Mouse (Mus musculus) CH12.LX (cell line): ENCODE measurements around the gene Plac8. TPM values are rescaled to one million over a fixed set of nuclear protein-coding genes. Genes with fewer than 3 reads are reported as not detected.

ENCODE experiments used
- DNase-seq: peaks from one replicate; pipeline ENCODE4 v3.0.0-alpha.2; 2013; ENCODE audit errors: extremely low read depth
- H3K27ac ChIP-seq: 2 replicates; pipeline ENCODE4 v1.5.1; 2012; ENCODE audit warnings: low read depth, mild to moderate bottlenecking, control low read depth, moderate library complexity; ENCODE audit not compliant: insufficient read depth
- H3K27me3 ChIP-seq: replicated peaks from 2 replicates; pipeline ENCODE3; 2012; ENCODE audit warnings: inconsistent platforms
- H3K36me3 ChIP-seq, 2 experiments: replicated peaks in 1 of 2; 2 replicates each; pipeline versions ENCODE3 to v1.6.1; 2012; ENCODE audit warnings: inconsistent platforms in 1 of 2, low read length in 1 of 2, mild to moderate bottlenecking in 1 of 2, mixed read lengths in 1 of 2, moderate library complexity in 1 of 2; ENCODE audit not compliant: control insufficient read depth in 1 of 2, insufficient read depth in 1 of 2
- H3K4me1 ChIP-seq, 2 experiments: 2 replicates each; pipeline ENCODE4 v1.6.1; 2012; ENCODE audit warnings: inconsistent platforms in 1 of 2, moderate library complexity in 1 of 2; ENCODE audit not compliant: insufficient read depth in 2 of 2, control insufficient read depth in 1 of 2
- H3K4me2 ChIP-seq: 2 replicates; pipeline ENCODE4 v1.6.1; 2012; ENCODE audit warnings: low read depth, mild to moderate bottlenecking, control low read depth; ENCODE audit not compliant: poor library complexity, insufficient read depth, severe bottlenecking
- H3K4me3 ChIP-seq, 3 experiments: fragments of 150-350 bp in 1 of 3; sonication (generic) in 1 of 3; replicated peaks in 1 of 3; 2 replicates each; pipeline versions ENCODE3 to v1.5.1; 2011 to 2012; ENCODE audit warnings: low read depth in 2 of 3, low read length in 2 of 3, mild to moderate bottlenecking in 2 of 3, moderate library complexity in 2 of 3, control low read depth in 1 of 3, improper control_type of control experiment in 1 of 3, inconsistent platforms in 1 of 3, mixed read lengths in 1 of 3; ENCODE audit not compliant: poor library complexity in 1 of 3
- H3K79me2 ChIP-seq: replicated peaks from 2 replicates; pipeline ENCODE4 v1.6.1; 2012; ENCODE audit warnings: mild to moderate bottlenecking, moderate library complexity; ENCODE audit not compliant: control insufficient read depth, poor library complexity, insufficient read depth, severe bottlenecking; ENCODE audit errors: extremely low read depth
- H3K9ac ChIP-seq: 2 replicates; pipeline ENCODE4 v1.6.1; 2012; ENCODE audit warnings: low read depth, mild to moderate bottlenecking, control low read depth, moderate library complexity; ENCODE audit not compliant: insufficient read depth
- H3K9me3 ChIP-seq: replicated peaks from 2 replicates; pipeline ENCODE3; 2012; ENCODE audit warnings: low read length, inconsistent platforms, mixed read lengths
- CHD2 ChIP-seq: IDR thresholded peaks from 2 replicates; pipeline ENCODE4 v1.6.1; 2011; ENCODE audit warnings: low read length, improper control_type of control experiment
- E2F4 ChIP-seq: IDR thresholded peaks from 2 replicates; pipeline ENCODE4 v1.6.1; 2011; ENCODE audit warnings: low read depth, low read length, improper control_type of control experiment; ENCODE audit not compliant: insufficient replicate concordance
- ELF1 ChIP-seq: IDR thresholded peaks from 2 replicates; pipeline ENCODE4 v1.6.1; 2014; ENCODE audit warnings: low read depth, mild to moderate bottlenecking, inconsistent platforms, low read length, improper control_type of control experiment
- GABPA ChIP-seq: IDR thresholded peaks from 2 replicates; pipeline ENCODE4 v1.6.1; 2012; ENCODE audit warnings: low read depth, low read length, improper control_type of control experiment, inconsistent platforms; ENCODE audit not compliant: insufficient replicate concordance
- IRF4 ChIP-seq: IDR thresholded peaks from 2 replicates; pipeline ENCODE4 v1.6.1; 2014; ENCODE audit warnings: low read depth, mild to moderate bottlenecking, inconsistent platforms, low read length, improper control_type of control experiment
- JUN ChIP-seq: IDR thresholded peaks from 2 replicates; pipeline ENCODE4 v1.6.1; 2011; ENCODE audit warnings: low read depth, mild to moderate bottlenecking, low read length, improper control_type of control experiment, moderate library complexity; ENCODE audit not compliant: insufficient read depth
- MAX ChIP-seq: IDR thresholded peaks from 2 replicates; pipeline ENCODE4 v1.6.1; 2011; ENCODE audit warnings: low read length, improper control_type of control experiment
- MAZ ChIP-seq: IDR thresholded peaks from 2 replicates; pipeline ENCODE4 v1.6.1; 2012; ENCODE audit warnings: low read depth, mild to moderate bottlenecking, inconsistent platforms, low read length, improper control_type of control experiment, moderate library complexity
- MXI1 ChIP-seq: IDR thresholded peaks from 2 replicates; pipeline ENCODE4 v1.6.1; 2011; ENCODE audit warnings: mild to moderate bottlenecking, low read depth, low read length, improper control_type of control experiment
- MYC ChIP-seq: IDR thresholded peaks from 2 replicates; pipeline ENCODE4 v1.6.1; 2011; ENCODE audit warnings: low read depth, mild to moderate bottlenecking, improper control_type of control experiment, low read length
- NELFE ChIP-seq: IDR thresholded peaks from 2 replicates; pipeline ENCODE4 v1.6.1; 2011; ENCODE audit warnings: low read depth, low read length, improper control_type of control experiment
- POLR2A ChIP-seq: IDR thresholded peaks from 2 replicates; pipeline ENCODE4 v1.6.1; 2011; ENCODE audit warnings: low read depth, mild to moderate bottlenecking, improper control_type of control experiment, low read length
- POLR2AphosphoS2 ChIP-seq: IDR thresholded peaks from 2 replicates; pipeline ENCODE4 v1.6.1; 2011; ENCODE audit warnings: low read depth, low read length, improper control_type of control experiment
- SIN3A ChIP-seq: IDR thresholded peaks from 2 replicates; pipeline ENCODE4 v1.6.1; 2012; ENCODE audit warnings: low read length, improper control_type of control experiment, inconsistent platforms
- SMC3 ChIP-seq: IDR thresholded peaks from 2 replicates; pipeline ENCODE4 v1.6.1; 2011; ENCODE audit warnings: low read depth, low read length, improper control_type of control experiment
- TBP ChIP-seq: conservative IDR thresholded peaks from 2 replicates; pipeline ENCODE4 v1.6.1; 2011; ENCODE audit warnings: low read depth, low read length, improper control_type of control experiment
- USF1 ChIP-seq: IDR thresholded peaks from 2 replicates; pipeline ENCODE4 v1.6.1; 2014; ENCODE audit warnings: low read depth, mild to moderate bottlenecking, inconsistent platforms, low read length, improper control_type of control experiment
- ZC3H11A ChIP-seq: IDR thresholded peaks from 2 replicates; pipeline ENCODE4 v1.6.1; 2012; ENCODE audit warnings: low read depth, mild to moderate bottlenecking, inconsistent platforms, low read length, improper control_type of control experiment
- ZMIZ1 ChIP-seq: IDR thresholded peaks from 2 replicates; pipeline ENCODE4 v1.6.1; 2012; ENCODE audit warnings: low read depth, mild to moderate bottlenecking, inconsistent platforms, low read length, improper control_type of control experiment
- dilution Hi-C: fragments of 300-500 bp; cut with MboI; formaldehyde crosslinking; loops from 2 replicates; pipeline ENCODE4 v1.14.3; 2020; ENCODE audit warnings: low sequenced_read_pairs; ENCODE audit not compliant: extremely low pct_unique_long_range_greater_than_20kb, extremely low pct_ligation_motif_present
- in situ Hi-C: fragments of 300-500 bp; cut with MboI; formaldehyde crosslinking; loops from 3 replicates; pipeline ENCODE4 v1.14.3; 2019; ENCODE audit warnings: low sequenced_read_pairs, low pct_ligation_motif_present, low pct_unique_long_range_greater_than_20kb, mixed read lengths
- polyA plus RNA-seq: library from polyadenylated mRNA; unstranded; fragments of >175 nt; gene quantifications from 2 replicates; pipeline ENCODE4 v1.2.1, GENCODE M21; 2012; ENCODE audit warnings: low read depth; ENCODE audit not compliant: insufficient read length
- total RNA-seq, 2 experiments: library from RNA; depleted of rRNA; stranded (reverse); fragments of 300-350 nt in 1 of 2; fragments of >200 nt in 1 of 2; gene quantifications; 2 replicates each; pipeline ENCODE4 v1.2.3; 2012 to 2014

The Plac8 gene
- total and polyA plus RNA-seq, 3 experiments: 64.3 to 258 (median 161) TPM

GRCm38 (mm10) chr5:100607090-100607762, 35.2 kb upstream of the Plac8 start:
- H3K27ac ChIP-seq: no peak overlapping the region
- H3K27me3 ChIP-seq: no peaks in the 10 kb centered on the region
- H3K4me3 ChIP-seq: no peak overlapping the region
- no peak overlapping the region for H3K4me2 ChIP-seq
- no peaks in the 10 kb centered on the region for H3K9me3 ChIP-seq
- DNase-seq: no peak
- no peaks in the 10 kb centered on the region for H3K79me2 ChIP-seq
- in situ Hi-C loops (no loop called here), dilution Hi-C loops (no loop called here)
- TF ChIP-seq MAX: no peak
- TF ChIP-seq JUN: no peak
- no peak for TF ChIP-seq ZC3H11A
- 0 out of 2 replicates have a peak, but pooled peaks have one; percentile 18 for TF ChIP-seq MYC
- TF ChIP-seq TBP: no peak
- H3K9ac ChIP-seq: no peak overlapping the region
- peaks cover 5 to 19% of the 10 kb centered on the region in 2 experiments; a peak in 2 of 4 replicates for H3K4me1 ChIP-seq
- H3K36me3 ChIP-seq: no peaks in the 10 kb centered on the region

- TF ChIP-seq ZC3H11A: no peak
- H3K9ac ChIP-seq: no peak overlapping the region
These were observed 33.8 kb upstream of the Plac8 start for GRCm38 (mm10) chr5:100605828-100606229.

DNA sequence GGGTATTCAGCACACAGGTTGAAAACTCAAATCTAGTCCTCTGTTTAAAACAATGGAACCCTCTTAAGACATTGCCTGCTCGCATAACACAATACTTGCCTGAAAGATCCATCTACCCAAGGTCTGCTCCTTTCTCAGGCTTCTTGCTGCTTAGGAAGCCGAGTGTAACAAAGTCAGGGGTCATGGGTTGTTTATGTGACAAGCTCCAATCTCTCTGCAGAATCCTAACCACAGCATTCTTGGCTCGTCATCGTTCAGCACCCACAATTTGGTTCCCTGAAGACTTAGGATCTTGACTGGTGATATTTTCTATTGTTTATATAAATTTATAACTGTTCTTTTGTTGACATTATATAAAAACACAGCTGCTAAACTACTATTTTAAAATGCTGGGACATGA, 32.0 kb upstream of the Plac8 start:
- peaks cover 9 to 45% of the 10 kb centered on the region in 2 experiments; a peak in 3 of 4 replicates for H3K4me1 ChIP-seq
- H3K27ac ChIP-seq: no peak overlapping the region
- H3K36me3 ChIP-seq: no peaks in the 10 kb centered on the region
- TF ChIP-seq SMC3: no peak
- TF ChIP-seq MAZ: no peak
- no peak for TF ChIP-seq SIN3A
- TF ChIP-seq CHD2: no peak
- no peak for TF ChIP-seq ELF1
- no peak for TF ChIP-seq MYC
- TF ChIP-seq ZC3H11A: no peak
- TF ChIP-seq ZMIZ1: no peak
- TF ChIP-seq MXI1: no peak
- no peak for TF ChIP-seq USF1
- no peak for TF ChIP-seq E2F4
- TF ChIP-seq JUN: no peak
- no peak for TF ChIP-seq POLR2A
- TF ChIP-seq POLR2AphosphoS2: no peak
- TF ChIP-seq IRF4: no peak
- no peak for TF ChIP-seq GABPA
- no peak for TF ChIP-seq NELFE
- dilution Hi-C loops: no loop called here
- H3K27me3 ChIP-seq: no peaks in the 10 kb centered on the region
- no peaks in the 10 kb centered on the region for H3K9me3 ChIP-seq
- DNase-seq: no peak
- in situ Hi-C loops: no loop called here
- H3K4me2 ChIP-seq: no peak overlapping the region
- H3K4me3 ChIP-seq: no peak overlapping the region
- H3K9ac ChIP-seq: no peak overlapping the region
- no peaks in the 10 kb centered on the region for H3K79me2 ChIP-seq

More at GRCm38 (mm10) chr5:100605828-100606229, 33.8 kb upstream of the Plac8 start:
- in situ Hi-C loops: no loop called here
- Histone ChIP-seq H3K27me3 (no peaks in the 10 kb centered on the region), H3K9me3 (no peaks in the 10 kb centered on the region), H3K27ac (no peak overlapping the region), H3K79me2 (no peaks in the 10 kb centered on the region), H3K36me3 (no peaks in the 10 kb centered on the region), H3K4me3 (no peak overlapping the region), H3K4me2 (no peak overlapping the region), H3K4me1 (peaks cover 5 to 28% of the 10 kb centered on the region in 2 experiments; a peak in 2 of 4 replicates)
- dilution Hi-C loops: no loop called here
- no peak for DNase-seq
